Mouse (Mus musculus): ENCODE results near the gene Zfp385b. TPM values are rescaled to one million over a fixed set of nuclear protein-coding genes. Genes with fewer than 3 reads are reported as not detected.

Zfp385b gene
- polyA plus RNA-seq (2012): not detected in 2 replicates

DNA sequence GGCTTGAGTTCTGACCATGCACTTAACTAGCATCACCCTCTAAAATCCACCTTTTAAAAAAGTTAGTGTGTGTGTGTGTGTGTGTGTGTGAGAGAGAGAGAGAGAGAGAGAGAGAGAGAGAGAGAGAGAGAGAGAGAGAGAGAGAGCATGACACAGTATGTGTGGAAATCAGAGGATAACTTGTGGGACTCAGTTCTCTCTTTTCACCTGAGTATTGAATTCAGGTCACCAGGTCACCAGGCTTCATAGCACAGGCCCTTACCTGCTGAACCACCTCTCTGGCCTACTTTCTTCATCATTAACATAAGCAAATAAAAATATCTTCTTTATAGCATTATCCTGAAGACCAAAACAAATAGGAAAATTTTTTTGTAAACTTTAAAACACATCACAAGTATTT, at the start of gene Zfp385b:
Gene Zfp385b, minus strand, starts transcription at position 101 of the 400 bp plus-strand sequence.
- no peak for TF ChIP-seq GATA1 (IDR thresholded peaks at IDR 0.05; ENCODE audit: low read length)

DNA sequence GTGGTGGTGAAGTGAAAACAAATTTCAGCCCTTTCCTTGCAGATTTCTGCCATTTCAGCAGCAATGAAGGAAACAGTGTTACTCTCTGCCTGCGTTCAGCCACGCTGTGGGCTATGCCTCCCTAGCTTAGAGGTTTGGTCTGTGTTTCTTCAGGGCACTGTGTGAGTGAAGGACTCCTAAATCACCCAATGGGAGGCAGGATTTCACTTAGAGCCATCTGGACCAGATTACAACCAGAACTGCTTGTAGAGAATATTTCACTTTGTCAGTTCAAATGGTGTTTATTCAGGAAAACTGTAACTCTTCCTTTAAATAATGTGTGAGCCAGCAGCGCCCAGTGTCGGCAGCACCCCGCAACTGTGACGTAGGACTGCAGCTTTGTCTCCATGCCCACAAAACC, 44.5 kb upstream of the Zfp385b start:
- no peak for TF ChIP-seq GATA1 (IDR thresholded peaks at IDR 0.05; ENCODE audit: low read length)

DNA sequence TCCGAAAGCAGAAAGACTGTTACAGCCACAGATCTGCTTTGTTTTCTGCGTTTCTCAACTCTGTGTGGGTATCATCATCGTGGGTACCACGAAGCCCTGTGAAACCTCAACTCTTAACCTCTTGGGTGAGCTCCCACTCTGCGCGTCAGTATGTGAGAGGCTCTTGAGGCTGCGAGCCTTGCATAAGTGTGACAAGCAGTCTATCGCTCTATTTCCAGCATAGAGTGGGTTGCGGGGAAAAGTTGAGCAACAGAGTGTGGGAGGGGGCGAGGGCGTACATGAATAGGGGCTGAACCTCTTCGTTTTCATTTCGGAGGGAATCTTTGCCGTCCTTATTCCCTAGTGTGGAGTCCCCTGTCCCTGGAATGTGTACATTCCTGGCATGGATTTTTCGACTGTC, 44.1 kb upstream of the Zfp385b start:
- no peak for TF ChIP-seq GATA1 (IDR thresholded peaks at IDR 0.05; ENCODE audit: low read length)

DNA sequence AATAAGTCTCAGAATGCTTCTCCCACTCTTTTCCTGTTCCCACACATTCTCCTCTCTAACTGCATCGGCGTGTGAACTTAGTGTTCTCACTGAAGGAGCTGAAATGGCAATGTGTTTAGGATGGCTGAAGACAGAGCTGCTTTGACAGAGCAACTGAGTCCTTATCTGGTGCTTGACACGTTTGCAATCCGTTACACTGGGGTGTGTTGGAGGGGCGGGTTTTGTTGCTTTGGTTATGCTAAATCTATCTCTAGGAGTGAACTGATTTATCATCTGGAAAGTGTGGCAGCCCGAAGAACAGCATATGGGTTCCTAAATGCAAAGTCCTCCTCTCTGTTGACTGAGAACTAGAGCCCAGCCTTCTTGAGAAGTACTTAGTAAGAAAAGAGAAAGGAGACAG, 22.0 kb upstream of the Zfp385b start:
- TF ChIP-seq GATA1 (IDR thresholded peaks at IDR 0.05; ENCODE audit: low read length): no peak

DNA sequence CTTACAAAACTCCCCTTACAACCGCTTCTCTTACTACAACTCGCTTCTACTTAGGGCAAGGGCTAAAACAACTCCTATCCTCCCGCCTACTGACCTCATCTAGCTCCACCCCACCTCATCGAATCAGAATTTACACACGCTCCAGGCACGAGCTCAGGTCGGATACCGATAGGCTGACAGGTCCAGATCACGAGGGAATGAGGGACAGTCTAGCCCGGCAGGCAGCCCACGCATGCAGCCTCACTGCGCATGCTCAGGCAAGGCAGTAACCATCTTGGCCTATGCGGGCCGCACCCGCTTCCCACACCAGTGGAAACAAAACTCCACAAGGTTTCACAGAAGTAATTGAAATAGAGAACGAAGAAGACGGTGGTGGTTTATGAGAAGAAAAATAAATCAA, 20.1 kb upstream of the Zfp385b start:
- TF ChIP-seq GATA1 (IDR thresholded peaks at IDR 0.05; ENCODE audit: low read length): no peak

DNA sequence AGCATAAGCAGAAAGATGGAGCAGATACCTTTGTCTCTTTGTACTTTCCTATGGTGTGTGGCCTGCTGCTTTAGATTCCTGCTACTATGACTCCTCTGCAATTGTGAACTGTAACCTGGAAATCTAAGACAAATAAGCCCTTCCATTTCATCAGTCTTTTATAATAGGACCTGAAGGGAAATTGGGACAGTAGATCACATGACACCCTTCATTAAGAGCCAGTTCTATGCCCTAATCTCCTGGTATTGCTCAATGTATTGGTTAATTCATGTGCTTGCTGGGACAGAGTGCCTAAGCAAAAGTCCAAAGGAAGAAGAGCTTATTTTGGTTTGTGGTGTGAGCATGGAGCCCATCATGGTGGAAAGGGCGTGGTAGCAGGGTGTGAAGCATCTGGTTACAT, 19.2 kb upstream of the Zfp385b start:
- TF ChIP-seq GATA1 (IDR thresholded peaks at IDR 0.05; ENCODE audit: low read length): no peak

DNA sequence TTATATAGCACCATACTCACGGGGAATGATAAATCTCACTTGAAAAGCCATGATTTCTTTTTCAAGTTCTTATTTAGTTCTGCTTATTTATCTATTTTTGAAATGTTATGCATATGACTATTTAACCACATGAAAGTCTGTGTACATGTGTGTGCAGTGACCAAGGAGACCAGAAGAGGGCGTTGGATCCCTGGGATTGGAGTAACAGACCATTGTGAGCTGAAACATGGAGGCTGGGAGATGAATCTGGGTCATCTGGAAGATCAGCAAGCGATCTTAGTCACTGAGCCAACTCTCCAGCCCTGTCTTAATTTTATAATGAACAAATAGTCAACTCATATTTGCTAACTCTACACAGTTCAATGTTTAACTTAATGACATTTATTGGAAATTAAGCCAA, 16.3 kb upstream of the Zfp385b start:
- TF ChIP-seq GATA1 (IDR thresholded peaks at IDR 0.05; ENCODE audit: low read length): no peak

DNA sequence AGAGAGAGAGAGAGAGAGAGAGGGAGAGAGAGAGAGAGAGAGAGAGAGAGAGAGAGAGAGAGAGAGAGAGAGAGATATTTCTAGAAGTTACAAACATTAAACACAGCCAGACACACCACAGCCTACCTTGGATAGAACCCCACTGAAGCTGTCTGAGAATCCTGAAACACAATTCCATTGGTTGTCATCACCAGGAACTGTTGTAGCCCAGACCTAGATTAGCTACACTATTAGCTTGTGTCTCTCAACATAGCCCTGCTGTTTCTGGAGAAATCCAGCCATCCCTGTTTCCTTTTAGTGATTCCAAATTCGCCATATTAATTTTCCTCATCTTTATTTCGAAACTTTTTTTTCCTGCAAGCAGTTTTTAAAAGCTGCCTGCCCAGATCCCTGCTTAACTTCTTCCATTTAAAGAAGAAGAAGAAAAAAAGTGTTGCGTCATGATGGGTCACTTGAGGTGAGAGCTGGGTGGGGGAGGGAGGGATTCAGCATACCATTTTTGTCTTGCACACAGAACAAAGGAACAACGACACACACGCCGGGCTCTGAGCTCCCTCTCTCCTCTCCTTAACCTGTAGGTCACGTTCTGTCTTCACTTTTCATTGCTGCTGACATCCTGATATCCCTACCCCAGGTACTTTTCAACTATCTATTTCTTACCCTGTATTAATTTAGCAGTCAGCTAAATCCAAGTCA, 6.8 kb upstream of the Zfp385b start:
- TF ChIP-seq GATA1 (IDR thresholded peaks at IDR 0.05; ENCODE audit: low read length): no peak

DNA sequence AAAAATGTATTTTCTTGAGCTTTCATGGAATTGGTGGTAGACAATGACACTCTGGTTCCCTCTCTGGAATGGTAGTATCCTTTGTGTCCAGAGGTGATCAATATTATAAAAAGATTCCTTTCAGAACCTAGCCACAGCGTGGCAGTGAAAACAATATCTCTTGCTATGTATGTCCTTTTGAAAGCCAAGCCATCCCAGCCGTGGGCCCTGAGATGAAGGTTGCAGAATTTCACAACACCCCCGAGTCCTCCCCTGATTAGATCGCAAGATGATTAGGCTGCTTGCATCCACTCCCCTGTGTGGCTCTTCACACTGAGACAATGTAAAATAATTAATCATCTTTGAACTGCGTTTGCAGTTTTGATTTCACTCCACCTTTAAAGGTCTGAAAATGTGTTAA, 3.6 kb upstream of the Zfp385b start:
- no peak for TF ChIP-seq GATA1 (IDR thresholded peaks at IDR 0.05; ENCODE audit: low read length)

DNA sequence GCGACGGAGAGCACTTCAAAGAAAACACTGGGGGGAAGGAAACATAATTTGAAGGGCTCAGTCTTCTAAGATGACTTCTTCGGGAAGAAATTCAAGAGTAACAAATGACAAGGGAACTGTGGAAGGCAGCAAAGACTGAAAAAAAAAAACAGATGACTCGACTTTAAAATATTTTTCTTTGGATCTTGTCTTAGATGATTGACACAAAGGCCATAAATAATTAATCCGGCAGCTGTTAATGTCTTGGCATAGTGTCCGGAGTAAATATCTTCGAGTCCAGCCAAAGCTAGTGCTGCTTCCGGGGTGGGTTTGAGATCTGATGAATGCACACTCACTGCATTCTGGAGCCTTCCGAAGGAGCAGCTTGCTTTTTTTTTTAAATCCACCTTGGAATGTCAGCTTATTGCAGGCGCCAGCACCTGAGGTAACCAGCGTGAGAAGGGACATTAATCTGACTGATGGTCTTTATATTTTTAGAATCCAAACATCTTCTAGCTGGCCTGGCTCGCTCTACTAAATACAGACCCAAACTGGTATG, 2.0 kb downstream of the Zfp385b start:
- TF ChIP-seq GATA1 (IDR thresholded peaks at IDR 0.05; ENCODE audit: low read length): no peak

DNA sequence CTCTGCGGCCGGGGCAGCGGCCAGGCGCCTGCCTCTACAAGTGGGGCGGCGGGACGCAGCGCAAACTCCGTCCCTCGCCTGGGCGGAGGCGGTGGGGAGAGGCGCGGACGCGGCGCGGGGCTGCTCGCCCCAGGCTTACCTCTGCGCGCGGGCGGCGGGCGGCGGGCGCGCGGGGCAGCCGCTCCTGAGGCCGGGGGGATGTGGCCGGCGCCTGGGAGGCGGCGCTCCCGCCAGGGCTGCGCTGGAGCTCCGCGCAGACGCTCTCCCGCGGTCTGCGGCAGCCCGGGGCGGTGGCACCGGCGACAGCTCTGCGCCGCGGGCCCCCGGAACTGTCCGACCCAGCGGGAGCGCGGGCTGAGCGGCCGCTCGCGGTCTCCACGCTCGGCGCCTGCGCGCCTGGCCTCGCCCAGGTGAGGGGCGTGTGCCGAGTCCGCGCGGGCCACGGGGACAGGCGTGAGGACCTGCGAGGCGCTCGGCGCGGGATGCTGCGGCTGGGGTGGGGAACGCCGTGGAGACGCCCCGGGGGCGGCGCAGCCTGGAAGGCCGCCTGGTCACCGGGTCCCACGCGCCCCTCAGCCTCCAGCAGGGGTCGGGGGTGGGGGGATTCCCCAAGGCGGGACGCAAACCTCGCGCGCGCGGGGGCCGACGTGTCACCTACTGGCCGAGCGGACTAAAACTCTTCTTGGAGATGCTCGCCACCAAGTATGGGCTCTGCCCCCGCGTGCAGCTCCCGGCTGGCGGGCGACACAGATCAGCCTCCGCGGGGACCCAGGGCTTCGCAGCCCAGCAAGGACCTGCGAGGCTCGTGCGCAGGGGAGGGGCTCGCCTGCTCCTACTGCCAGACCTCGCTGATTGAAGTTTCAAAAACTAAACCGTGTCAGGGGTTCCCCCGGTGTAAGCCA, 2.8 kb downstream of the Zfp385b start:
- TF ChIP-seq GATA1 (IDR thresholded peaks at IDR 0.05; ENCODE audit: low read length): no peak

DNA sequence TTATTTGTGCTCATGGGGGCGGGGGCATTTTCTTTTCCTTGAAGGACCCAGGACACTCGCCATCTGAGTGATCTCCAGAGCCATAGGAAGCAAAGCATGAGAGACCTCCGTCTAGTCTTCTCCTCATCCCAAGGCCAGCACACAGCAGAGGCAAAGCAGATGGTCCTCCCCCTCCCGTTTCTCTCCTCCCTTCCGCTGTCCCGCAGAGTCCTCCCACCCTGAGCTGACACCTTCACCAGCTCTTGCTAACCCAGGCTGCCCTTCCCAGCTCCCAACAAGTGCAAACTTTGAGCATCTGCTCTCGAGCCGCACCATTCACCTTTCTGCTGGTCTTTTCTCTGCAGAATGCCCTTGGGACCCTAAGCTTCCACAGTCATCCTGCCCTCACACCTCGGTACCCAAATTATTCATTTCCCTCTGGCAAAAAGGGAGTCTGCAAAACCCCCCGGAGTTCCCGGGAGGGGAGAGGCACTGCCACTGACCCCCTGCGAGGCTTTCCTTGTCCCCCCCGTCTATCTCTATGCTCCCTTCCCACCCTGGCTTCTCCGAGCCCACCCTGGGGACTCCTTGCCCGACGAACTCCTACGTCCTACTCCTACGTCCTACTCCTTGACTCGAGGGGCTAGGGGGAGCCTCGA, 3.5 kb downstream of the Zfp385b start:
- no peak for TF ChIP-seq GATA1 (IDR thresholded peaks at IDR 0.05; ENCODE audit: low read length)

DNA sequence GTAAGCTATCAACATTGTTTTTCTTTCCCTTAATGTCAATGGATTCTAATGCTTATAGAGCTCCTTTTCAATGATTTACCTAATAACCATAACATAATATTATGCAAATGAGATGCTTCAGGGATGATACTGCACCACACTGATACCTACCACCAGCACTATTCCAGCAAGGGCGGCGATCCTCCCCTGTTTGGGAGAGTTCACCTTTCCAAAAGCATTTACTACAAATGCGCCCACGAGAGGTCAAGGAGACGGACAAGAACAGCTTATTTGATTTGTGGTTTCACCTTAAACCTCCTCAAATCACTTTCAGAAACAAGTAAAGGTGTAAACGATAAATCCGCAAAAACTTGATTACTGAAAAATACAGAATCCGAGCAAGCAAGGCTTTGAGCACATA, 4.5 kb downstream of the Zfp385b start:
- no peak for TF ChIP-seq GATA1 (IDR thresholded peaks at IDR 0.05; ENCODE audit: low read length)

DNA sequence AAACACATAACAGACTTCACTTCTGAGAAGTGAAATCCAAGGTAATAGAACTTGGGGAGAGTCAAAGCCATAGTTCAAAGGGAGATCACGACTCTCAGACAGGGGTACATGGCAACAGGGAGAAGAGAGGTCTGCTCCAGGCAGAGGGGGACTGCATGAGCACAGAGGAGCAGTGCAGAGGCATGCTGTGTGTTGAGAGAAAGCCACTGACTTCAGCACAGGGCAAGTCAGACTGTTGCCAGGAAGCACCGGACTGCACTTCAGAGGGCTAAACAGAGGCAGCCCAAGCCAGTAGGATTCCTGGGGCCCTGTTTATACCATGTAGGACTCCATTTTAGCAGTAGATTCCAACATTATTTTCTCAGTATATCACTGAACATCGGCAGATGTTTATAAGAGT, 6.4 kb downstream of the Zfp385b start:
- no peak for TF ChIP-seq GATA1 (IDR thresholded peaks at IDR 0.05; ENCODE audit: low read length)

DNA sequence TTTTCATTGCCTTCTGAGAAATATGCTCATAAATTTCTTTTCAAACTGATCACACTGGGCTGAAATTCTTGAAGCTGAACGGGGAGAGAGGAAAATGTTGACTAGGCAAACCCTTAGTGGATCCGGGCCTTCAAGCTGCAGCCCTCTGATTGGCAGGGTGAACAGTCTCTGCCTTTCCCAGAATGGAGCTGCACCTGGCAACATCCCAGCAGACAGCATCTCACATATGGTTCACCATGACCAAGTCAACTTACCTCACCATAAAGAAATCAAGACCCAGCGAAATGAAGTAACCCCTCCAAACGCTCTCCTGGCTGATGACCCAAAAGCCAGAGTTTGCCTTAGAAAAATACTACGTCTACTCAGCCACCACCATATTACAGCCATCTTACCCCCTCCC, 8.7 kb downstream of the Zfp385b start:
- TF ChIP-seq GATA1 (IDR thresholded peaks at IDR 0.05; ENCODE audit: low read length): no peak

DNA sequence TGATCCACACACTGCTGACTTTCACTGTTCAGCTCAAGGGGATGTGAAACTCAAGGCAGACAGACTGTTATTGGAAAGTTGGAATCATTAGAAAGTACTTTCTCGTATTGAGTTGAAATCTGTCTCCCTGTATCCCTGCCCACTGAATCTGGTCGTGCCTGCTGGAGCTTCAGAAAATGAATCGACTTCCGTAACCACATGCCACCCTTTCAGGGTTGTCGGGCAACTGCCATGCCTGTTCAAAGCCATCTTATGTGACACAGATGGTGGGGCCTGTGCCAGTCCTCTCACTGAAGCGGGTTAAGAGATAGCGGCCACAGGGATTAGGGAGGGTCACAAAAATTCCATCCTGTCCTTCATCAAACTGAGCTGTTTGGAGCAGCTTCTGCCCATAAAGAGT, 14.7 kb downstream of the Zfp385b start:
- TF ChIP-seq GATA1 (IDR thresholded peaks at IDR 0.05; ENCODE audit: low read length): no peak
